Mouse (Mus musculus) heart, adult 11 months (tissue): ENCODE measurements around the gene Armc8.

Experiments
- DNase-seq: peaks from one replicate; pipeline ENCODE4 v3.0.0; 2022

Armc8 gene

GRCm38 (mm10) chr9:99492634-99493200 lies 76.0 kb downstream of the Armc8 start:
- DNase-seq: peak; percentile 73

- peak; percentile 8 for DNase-seq
Measured at GRCm38 (mm10) chr9:99491050-99491449, 77.6 kb downstream of the Armc8 start.

GRCm38 (mm10) chr9:99487841-99488240 lies 80.9 kb downstream of the Armc8 start:
- peak; percentile 54 for DNase-seq

GRCm38 (mm10) chr9:99487126-99487695 lies 81.5 kb downstream of the Armc8 start:
- peak; percentile 86 for DNase-seq

- DNase-seq: peak; percentile 37
Measured at GRCm38 (mm10) chr9:99485144-99485543, 83.6 kb downstream of the Armc8 start.

- DNase-seq: no peak
Measured at GRCm38 (mm10) chr9:99484632-99485031, 84.1 kb downstream of the Armc8 start.

- no peak for DNase-seq
Measured at GRCm38 (mm10) chr9:99483191-99483590, 85.5 kb downstream of the Armc8 start.

GRCm38 (mm10) chr9:99480764-99481163 lies 87.9 kb downstream of the Armc8 start:
- DNase-seq: no peak

- DNase-seq: peak; percentile 90
Measured at GRCm38 (mm10) chr9:99479181-99479711, 89.5 kb downstream of the Armc8 start.

- DNase-seq: no peak
Measured at GRCm38 (mm10) chr9:99471334-99471733, 97.4 kb downstream of the Armc8 start.

GRCm38 (mm10) chr9:99470347-99471092 lies 98.2 kb downstream of the Armc8 start:
- DNase-seq: peak; percentile 79

GRCm38 (mm10) chr9:99469681-99470273 lies 98.9 kb downstream of the Armc8 start:
- DNase-seq: no peak

- DNase-seq: no peak
Measured at GRCm38 (mm10) chr9:99468572-99468971, 100.1 kb downstream of the Armc8 start.

GRCm38 (mm10) chr9:99464876-99465275 lies 103.8 kb downstream of the Armc8 start:
- no peak for DNase-seq

- DNase-seq: no peak
Measured at GRCm38 (mm10) chr9:99459730-99460129, 109.0 kb downstream of the Armc8 start.

- DNase-seq: no peak
Measured at GRCm38 (mm10) chr9:99458529-99459208, 110.0 kb downstream of the Armc8 start.

GRCm38 (mm10) chr9:99454211-99454610 lies 114.5 kb downstream of the Armc8 start:
- no peak for DNase-seq

GRCm38 (mm10) chr9:99451161-99451560 lies 117.5 kb downstream of the Armc8 start, which contains the start of gene Nme9:
Nme9 (plus strand) TSS chr9:99451475.
- no peak for DNase-seq

GRCm38 (mm10) chr9:99449886-99450647 lies 118.6 kb downstream of the Armc8 start:
- no peak for DNase-seq

GRCm38 (mm10) chr9:99447323-99447722 lies 121.4 kb downstream of the Armc8 start:
- DNase-seq: no peak

GRCm38 (mm10) chr9:99446259-99446658 lies 122.4 kb downstream of the Armc8 start:
- no peak for DNase-seq

GRCm38 (mm10) chr9:99444590-99445178 lies 124.0 kb downstream of the Armc8 start:
- no peak for DNase-seq
